Mouse (Mus musculus) midbrain, embryonic 16.5 days (tissue): Measurements from ENCODE around the gene Lgals2. TPM values are rescaled to one million over a fixed set of nuclear protein-coding genes. Genes with fewer than 3 reads are reported as not detected.

ENCODE experiments used
- ATAC-seq: fragments of 200-750 bp; cut with Nextera tagmentation; 2 replicates; pipeline ENCODE4 v1.8.0; 2017; ENCODE audit warnings: moderate TSS enrichment
- H3K27ac ChIP-seq: fragments of 300-500 bp; sonication (generic); 2 replicates; pipeline ENCODE4 v1.5.1; 2014; ENCODE audit warnings: mild to moderate bottlenecking, low read length, mixed read lengths
- H3K27me3 ChIP-seq: fragments of 300-500 bp; sonication (generic); 2 replicates; pipeline ENCODE4 v1.6.1; 2014; ENCODE audit warnings: low read depth, low read length, mixed read lengths; ENCODE audit not compliant: control insufficient read depth, insufficient read depth
- H3K36me3 ChIP-seq: fragments of 300-500 bp; sonication (generic); 2 replicates; pipeline ENCODE4 v1.6.1; 2014; ENCODE audit warnings: mild to moderate bottlenecking, low read length, moderate library complexity, mixed read lengths; ENCODE audit not compliant: control insufficient read depth, insufficient read depth
- H3K4me1 ChIP-seq: fragments of 300-500 bp; sonication (generic); 2 replicates; pipeline ENCODE4 v1.6.1; 2014; ENCODE audit warnings: mild to moderate bottlenecking, low read length, mixed read lengths; ENCODE audit not compliant: control insufficient read depth, insufficient read depth
- H3K4me2 ChIP-seq: fragments of 300-500 bp; sonication (generic); 2 replicates; pipeline ENCODE4 v1.6.1; 2014; ENCODE audit warnings: mild to moderate bottlenecking, low read length, mixed read lengths
- H3K4me3 ChIP-seq: fragments of 300-500 bp; sonication (generic); 2 replicates; pipeline ENCODE4 v1.5.1; 2014; ENCODE audit warnings: low read depth, mild to moderate bottlenecking, low read length, moderate library complexity, mixed read lengths
- H3K9ac ChIP-seq: fragments of 300-500 bp; sonication (generic); 2 replicates; pipeline ENCODE4 v1.6.1; 2014; ENCODE audit warnings: low read depth, low read length, mixed read lengths
- H3K9me3 ChIP-seq: fragments of 300-500 bp; sonication (generic); replicated peaks from 2 replicates; pipeline ENCODE4 v1.6.1; 2014; ENCODE audit warnings: mild to moderate bottlenecking, low read length, mixed read lengths; ENCODE audit not compliant: control insufficient read depth, poor library complexity, severe bottlenecking
- WGBS: fragments of 180-500 bp; shearing (Covaris S2); extraction: QIAGEN DNeasy Blood & Tissue Kit; methylation state at CpG from one replicate; pipeline ENCODE4 v1.1.7; 2014; 5-methylcytosine and 5-hydroxymethylcytosine counted together
- polyA plus RNA-seq: library from polyadenylated mRNA; unstranded; fragments of >200 nt; fragmentation: Nextera tagmentation; extraction: Ambion mirVana; gene quantifications from 2 replicates; pipeline ENCODE4 v1.2.1, GENCODE M21; 2015

The Lgals2 gene
- polyA plus RNA-seq, 1 experiment from 2014 or later = not detected

GRCm38 (mm10) chr15:78833582-78833981 is 21.7 kb downstream of the Lgals2 start:
- 92% methylated on average over 3 of the region's 3 CpGs for WGBS
- H3K27me3 ChIP-seq = no peaks in the 10 kb centered on the region

GRCm38 (mm10) chr15:78832701-78833123 is 22.6 kb downstream of the Lgals2 start:
- 4% methylated on average over 14 of the region's 14 CpGs for WGBS
- peak overlapping the region; percentile 68 for H3K27ac ChIP-seq
- H3K4me3 ChIP-seq = no peak overlapping the region
- no peaks in the 10 kb centered on the region for H3K36me3 ChIP-seq
- H3K4me1 ChIP-seq = peaks cover 7% of the 10 kb centered on the region; the same call in 1 of the 2 replicates
- no peaks in the 10 kb centered on the region for H3K27me3 ChIP-seq
- no peak overlapping the region for H3K4me2 ChIP-seq
- 0 out of 2 replicates have a peak overlapping the region, but pooled peaks have one; percentile 11 for H3K9ac ChIP-seq
- H3K9me3 ChIP-seq = no peaks in the 10 kb centered on the region
- ATAC-seq = peak; percentile 79

More at GRCm38 (mm10) chr15:78833582-78833981, 21.7 kb downstream of the Lgals2 start:
- no peak overlapping the region for H3K9ac ChIP-seq
- H3K4me2 ChIP-seq = no peak overlapping the region
- no peaks in the 10 kb centered on the region for H3K9me3 ChIP-seq
- no peak overlapping the region for H3K4me3 ChIP-seq
- no peaks in the 10 kb centered on the region for H3K36me3 ChIP-seq
- ATAC-seq = no peak
- peaks cover 5% of the 10 kb centered on the region; the same call in 1 of the 2 replicates for H3K4me1 ChIP-seq
- peak overlapping the region; percentile 68; the same call in 1 of the 2 replicates for H3K27ac ChIP-seq

GRCm38 (mm10) chr15:78831720-78832657 is 23.3 kb downstream of the Lgals2 start:
- peak; percentile 19 for ATAC-seq
- Histone ChIP-seq H3K9ac (no peak overlapping the region), H3K27ac (peak overlapping the region; percentile 68), H3K36me3 (no peaks in the 10 kb centered on the region), H3K9me3 (no peaks in the 10 kb centered on the region), H3K4me2 (no peak overlapping the region), H3K4me3 (no peak overlapping the region), H3K4me1 (peaks cover 7% of the 10 kb centered on the region; the same call in 1 of the 2 replicates), H3K27me3 (no peaks in the 10 kb centered on the region)
- WGBS = 62% methylated on average over 18 of the region's 19 CpGs

- WGBS = 76% methylated on average over 10 of the region's 10 CpGs
- Histone ChIP-seq H3K27me3 (no peaks in the 10 kb centered on the region), H3K4me3 (no peak overlapping the region), H3K36me3 (no peaks in the 10 kb centered on the region), H3K9ac (no peak overlapping the region), H3K27ac (no peak overlapping the region), H3K9me3 (no peaks in the 10 kb centered on the region), H3K4me2 (no peak overlapping the region), H3K4me1 (peaks cover 5% of the 10 kb centered on the region; the same call in 1 of the 2 replicates)
- no peak for ATAC-seq
Measured at GRCm38 (mm10) chr15:78830742-78831719, 24.3 kb downstream of the Lgals2 start.

GRCm38 (mm10) chr15:78829636-78830035 is 25.7 kb downstream of the Lgals2 start:
- WGBS = 89% methylated on average over 1 of the region's 1 CpGs
- H3K9ac ChIP-seq = no peak overlapping the region
- no peaks in the 10 kb centered on the region for H3K27me3 ChIP-seq
- H3K4me2 ChIP-seq = no peak overlapping the region
- H3K9me3 ChIP-seq = no peaks in the 10 kb centered on the region
- H3K27ac ChIP-seq = no peak overlapping the region
- no peak for ATAC-seq
- H3K4me3 ChIP-seq = no peak overlapping the region
- H3K4me1 ChIP-seq = peaks cover 5% of the 10 kb centered on the region; the same call in 1 of the 2 replicates
- H3K36me3 ChIP-seq = no peaks in the 10 kb centered on the region

GRCm38 (mm10) chr15:78828315-78828714 is 27.0 kb downstream of the Lgals2 start:
- no peak overlapping the region for H3K9ac ChIP-seq
- H3K27me3 ChIP-seq = no peaks in the 10 kb centered on the region
- H3K4me3 ChIP-seq = no peak overlapping the region
- H3K4me1 ChIP-seq = peaks cover 5% of the 10 kb centered on the region; the same call in 1 of the 2 replicates
- WGBS = 22% methylated on average over 5 of the region's 5 CpGs
- H3K4me2 ChIP-seq = no peak overlapping the region
- H3K27ac ChIP-seq = no peak overlapping the region
- no peaks in the 10 kb centered on the region for H3K9me3 ChIP-seq
- ATAC-seq = no peak
- H3K36me3 ChIP-seq = no peaks in the 10 kb centered on the region

GRCm38 (mm10) chr15:78826213-78827204 is 28.8 kb downstream of the Lgals2 start:
- peaks cover 2% of the 10 kb centered on the region; the same call in 1 of the 2 replicates for H3K4me1 ChIP-seq
- no peaks in the 10 kb centered on the region for H3K9me3 ChIP-seq
- no peak overlapping the region for H3K4me3 ChIP-seq
- H3K4me2 ChIP-seq = no peak overlapping the region
- peak; percentile 45; the same call in 1 of the 2 replicates for ATAC-seq
- H3K9ac ChIP-seq = no peak overlapping the region
- H3K27ac ChIP-seq = no peak overlapping the region
- H3K27me3 ChIP-seq = no peaks in the 10 kb centered on the region
- H3K36me3 ChIP-seq = no peaks in the 10 kb centered on the region
- WGBS = 21% methylated on average over 27 of the region's 28 CpGs

GRCm38 (mm10) chr15:78816074-78816391 is 39.3 kb downstream of the Lgals2 start:
- no peak overlapping the region for H3K27ac ChIP-seq
- no peaks in the 10 kb centered on the region for H3K27me3 ChIP-seq
- 83% methylated on average over 6 of the region's 6 CpGs for WGBS
- H3K4me1 ChIP-seq = no peaks in the 10 kb centered on the region
- H3K9ac ChIP-seq = no peak overlapping the region
- H3K9me3 ChIP-seq = no peaks in the 10 kb centered on the region
- no peak overlapping the region for H3K4me2 ChIP-seq
- ATAC-seq = no peak
- no peak overlapping the region for H3K4me3 ChIP-seq
- H3K36me3 ChIP-seq = no peaks in the 10 kb centered on the region
